Mouse (Mus musculus) liver, adult 2 months (tissue): ENCODE measurements around the gene Gm16867.
"Not testable (repeated sequence)": the region's sequence is repeated elsewhere in the genome, so short reads cannot be mapped to it uniquely, and the experiment has no call there.

Source experiments
- CTCF ChIP-seq: fragments of 200-500 bp; IDR thresholded peaks from 2 replicates; pipeline ENCODE4 v1.5.1; 2011; ENCODE audit warnings: low read depth, low read length, control low read depth
- POLR2A ChIP-seq: fragments of 200-500 bp; IDR thresholded peaks from 2 replicates; pipeline ENCODE4 v1.6.1; 2011; ENCODE audit warnings: low read length, control low read depth; ENCODE audit not compliant: insufficient read depth; ENCODE audit errors: extremely low read depth

DNA sequence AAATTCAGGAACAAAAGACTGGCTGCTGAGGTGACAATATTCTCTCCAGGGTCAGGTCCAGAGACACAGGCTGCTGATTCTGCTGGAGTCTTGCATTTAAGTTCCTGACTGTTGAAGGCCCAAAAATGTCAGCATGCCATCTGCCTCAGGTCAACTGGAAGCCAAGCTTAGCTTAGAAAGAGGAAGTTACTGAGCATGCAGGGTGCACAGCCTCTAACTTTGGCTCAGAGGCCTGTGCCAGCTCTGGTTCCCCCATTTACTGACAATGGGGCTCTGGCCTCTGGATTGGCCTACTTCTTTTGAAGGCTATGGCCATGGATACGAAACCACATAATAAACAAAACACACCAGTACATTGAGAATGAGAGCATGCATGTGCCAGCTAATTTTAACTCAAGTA, 3.8 kb upstream of the Gm16867 start:
- not testable (repeated sequence) for TF ChIP-seq CTCF, POLR2A
